Mouse (Mus musculus) cortical plate, adult 2 months (tissue): ENCODE results near the gene 4930430F08Rik. TPM values are rescaled to one million over a fixed set of nuclear protein-coding genes. Genes with fewer than 3 reads are reported as not detected.
A peak's percentile ranks its signal among the peaks of the same experiment; 100 is the strongest.

Experiments used
- H3K27ac ChIP-seq: fragments of 200-500 bp; 2 replicates; pipeline ENCODE4 v1.5.1; 2012; ENCODE audit warnings: low read length, control low read depth, inconsistent platforms; ENCODE audit not compliant: insufficient read depth
- H3K4me1 ChIP-seq: fragments of 200-500 bp; 2 replicates; pipeline ENCODE4 v1.6.1; 2011; ENCODE audit warnings: low read length; ENCODE audit not compliant: control insufficient read depth, insufficient read depth
- H3K4me3 ChIP-seq: fragments of 200-500 bp; 2 replicates; pipeline ENCODE4 v1.5.1; 2011; ENCODE audit warnings: mild to moderate bottlenecking, low read length, control low read depth; ENCODE audit not compliant: insufficient read depth
- CTCF ChIP-seq: fragments of 200-500 bp; IDR thresholded peaks from 2 replicates; pipeline ENCODE4 v1.5.1; 2011; ENCODE audit warnings: mild to moderate bottlenecking, control low read depth, low read length; ENCODE audit not compliant: insufficient read depth; ENCODE audit errors: extremely low read depth
- POLR2A ChIP-seq: fragments of 200-500 bp; IDR thresholded peaks from 2 replicates; pipeline ENCODE4 v1.6.1; 2011; ENCODE audit warnings: mild to moderate bottlenecking, low read length, control low read depth; ENCODE audit not compliant: insufficient read depth; ENCODE audit errors: extremely low read depth
- polyA plus RNA-seq: library from polyadenylated mRNA; depleted of rRNA; stranded (reverse); fragments of >200 nt; gene quantifications from 2 replicates; pipeline ENCODE4 v1.2.3, GENCODE M21; 2012; rRNA removed

4930430F08Rik gene
- polyA plus RNA-seq, result 21.5 and 22.9 TPM in 2 replicates

GRCm38 (mm10) chr10:100590323-100590722 is at the start of gene 4930430F08Rik, which contains the start of gene 1700017N19Rik:
Gene 4930430F08Rik (minus strand): TSS chr10:100590423.
Gene 1700017N19Rik (plus strand): TSS chr10:100590484.
- peaks cover 3% of the 10 kb centered on the region for H3K4me1 ChIP-seq
- no peak within 1 kb of the TSS for H3K27ac ChIP-seq
- TF ChIP-seq POLR2A, result no peak
- TF ChIP-seq CTCF, result no peak
- no peak within 1 kb of the TSS; the same call in 1 of the 2 replicates for H3K4me3 ChIP-seq

DNA sequence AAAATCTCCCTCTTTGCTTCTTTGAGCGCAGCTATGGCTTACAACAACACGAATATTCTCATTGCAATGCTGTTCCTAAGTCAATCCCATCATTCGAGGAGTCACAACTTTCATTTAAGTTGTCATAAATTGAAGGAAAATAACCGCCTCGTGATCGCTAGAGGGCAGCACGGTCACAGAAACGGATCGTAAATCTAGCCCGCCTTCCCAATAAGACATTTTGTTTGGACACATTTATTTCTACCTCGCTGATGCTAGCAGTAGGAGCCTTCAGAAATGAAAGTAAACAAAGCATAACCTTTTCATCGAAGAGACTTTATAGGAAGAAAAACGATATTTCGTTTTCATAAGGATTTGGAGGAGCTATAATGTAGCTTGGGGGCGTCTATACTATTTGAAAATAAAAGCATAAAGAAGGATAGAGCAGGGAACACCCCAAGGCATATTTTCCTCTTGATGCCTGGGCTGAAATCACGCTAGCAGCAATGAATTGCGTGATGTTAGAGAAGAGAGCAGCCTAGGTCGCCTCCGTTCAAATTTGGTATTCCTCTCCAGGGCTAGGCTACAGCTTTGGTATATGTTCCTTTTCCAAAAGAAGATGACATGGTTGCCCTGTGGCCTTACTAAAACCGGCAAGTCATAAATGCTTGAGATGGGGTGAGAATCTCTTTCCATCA is 39.7 kb upstream of the 4930430F08Rik start:
- peak; percentile 87 for TF ChIP-seq CTCF
- TF ChIP-seq POLR2A, result no peak
- H3K4me3 ChIP-seq, result no peak overlapping the region
- H3K27ac ChIP-seq, result no peak overlapping the region
- no peaks in the 10 kb centered on the region for H3K4me1 ChIP-seq

GRCm38 (mm10) chr10:100622494-100622893 is 32.3 kb upstream of the 4930430F08Rik start:
- Histone ChIP-seq H3K4me3 (no peak overlapping the region), H3K27ac (no peak overlapping the region), H3K4me1 (no peaks in the 10 kb centered on the region)
- TF ChIP-seq CTCF, result no peak
- no peak for TF ChIP-seq POLR2A

DNA sequence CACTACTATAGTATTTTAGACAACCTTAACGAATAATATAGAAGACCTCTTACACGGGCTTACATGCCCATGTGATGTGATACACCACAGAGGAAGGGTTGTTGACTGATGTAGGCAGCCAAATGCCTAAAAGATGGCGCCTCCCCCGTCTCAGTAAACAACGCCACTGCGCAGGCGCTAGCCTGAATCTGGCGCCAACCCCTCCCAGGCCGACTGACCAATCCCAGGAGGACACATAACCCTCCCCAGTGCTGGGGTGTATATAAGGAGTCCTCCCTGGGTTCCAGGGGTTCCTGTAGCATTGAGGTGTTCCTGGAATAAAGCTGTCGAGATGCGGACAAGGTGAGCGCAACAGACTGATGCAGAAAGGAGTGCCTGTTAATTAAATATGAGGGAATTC is 29.8 kb upstream of the 4930430F08Rik start:
- Histone ChIP-seq H3K4me3 (no peak overlapping the region), H3K27ac (no peak overlapping the region), H3K4me1 (no peaks in the 10 kb centered on the region)
- TF ChIP-seq POLR2A, result no peak
- TF ChIP-seq CTCF, result no peak

DNA sequence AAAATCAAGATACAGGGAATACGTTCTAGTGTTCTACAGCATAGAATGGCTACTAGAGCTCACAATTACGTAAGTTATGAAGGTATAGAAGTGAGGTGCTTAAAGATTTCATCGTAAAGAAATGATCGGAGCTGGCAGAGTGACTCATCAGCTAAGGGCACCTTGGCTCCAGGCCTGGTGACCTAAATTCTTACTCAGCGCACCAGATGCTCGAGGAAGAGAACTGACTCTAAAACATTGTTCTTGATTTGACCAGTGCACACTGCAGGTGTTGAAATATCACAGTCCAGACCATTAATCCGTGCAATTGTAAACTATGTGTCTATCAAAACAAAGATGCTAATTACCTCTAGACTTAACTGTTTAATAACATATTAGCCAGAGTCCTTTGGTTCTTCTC is 29.3 kb upstream of the 4930430F08Rik start:
- Histone ChIP-seq H3K27ac (no peak overlapping the region), H3K4me1 (no peaks in the 10 kb centered on the region), H3K4me3 (no peak overlapping the region)
- TF ChIP-seq POLR2A (no peak), CTCF (no peak)

DNA sequence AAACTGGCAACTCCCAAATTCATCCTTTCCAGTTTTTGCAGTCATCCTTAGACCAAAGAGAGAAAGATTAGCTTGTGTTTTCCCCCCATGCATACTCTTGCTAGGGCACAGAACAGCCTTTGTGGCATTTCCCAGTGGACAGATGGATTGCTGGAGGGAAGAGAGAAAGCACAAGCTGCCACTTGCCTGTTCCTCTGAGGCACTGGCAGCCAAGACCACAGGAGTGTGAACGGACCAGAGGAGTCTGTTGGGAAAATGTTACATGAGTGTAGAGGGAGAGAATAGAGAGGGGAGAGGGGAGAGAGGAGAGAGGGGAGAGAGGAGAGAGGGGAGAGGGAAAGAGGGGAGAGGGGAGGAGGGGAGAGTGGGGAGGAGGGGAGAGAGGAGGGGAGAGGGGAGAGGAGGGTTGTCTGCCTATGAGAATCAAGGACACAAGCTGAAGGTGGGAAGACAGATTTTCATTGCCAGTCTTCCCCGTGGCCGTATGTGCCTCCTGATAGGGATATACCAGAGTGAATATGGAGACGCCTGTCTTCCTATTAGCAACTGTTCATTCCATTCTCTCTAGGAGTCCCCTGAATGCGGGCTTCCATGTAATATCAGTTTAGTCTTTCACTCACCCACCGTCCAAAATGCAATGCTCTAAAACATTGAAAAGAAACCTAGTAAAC is 27.1 kb upstream of the 4930430F08Rik start:
- TF ChIP-seq POLR2A, result no peak
- TF ChIP-seq CTCF, result no peak
- Histone ChIP-seq H3K4me1 (no peaks in the 10 kb centered on the region), H3K27ac (no peak overlapping the region), H3K4me3 (no peak overlapping the region)

- H3K27ac ChIP-seq, result no peak overlapping the region
- TF ChIP-seq CTCF (peak; percentile 39), POLR2A (no peak)
- no peaks in the 10 kb centered on the region for H3K4me1 ChIP-seq
- H3K4me3 ChIP-seq, result no peak overlapping the region
Measured at GRCm38 (mm10) chr10:100604254-100604653, 14.0 kb upstream of the 4930430F08Rik start.

GRCm38 (mm10) chr10:100603511-100603910 is 13.3 kb upstream of the 4930430F08Rik start:
- no peak for TF ChIP-seq POLR2A
- no peak for TF ChIP-seq CTCF
- H3K4me1 ChIP-seq, result no peaks in the 10 kb centered on the region
- H3K4me3 ChIP-seq, result no peak overlapping the region
- no peak overlapping the region for H3K27ac ChIP-seq

GRCm38 (mm10) chr10:100598339-100598738 is 8.1 kb upstream of the 4930430F08Rik start:
- no peak for TF ChIP-seq CTCF
- no peak for TF ChIP-seq POLR2A
- no peaks in the 10 kb centered on the region for H3K4me1 ChIP-seq
- no peak overlapping the region for H3K4me3 ChIP-seq
- H3K27ac ChIP-seq, result no peak overlapping the region

DNA sequence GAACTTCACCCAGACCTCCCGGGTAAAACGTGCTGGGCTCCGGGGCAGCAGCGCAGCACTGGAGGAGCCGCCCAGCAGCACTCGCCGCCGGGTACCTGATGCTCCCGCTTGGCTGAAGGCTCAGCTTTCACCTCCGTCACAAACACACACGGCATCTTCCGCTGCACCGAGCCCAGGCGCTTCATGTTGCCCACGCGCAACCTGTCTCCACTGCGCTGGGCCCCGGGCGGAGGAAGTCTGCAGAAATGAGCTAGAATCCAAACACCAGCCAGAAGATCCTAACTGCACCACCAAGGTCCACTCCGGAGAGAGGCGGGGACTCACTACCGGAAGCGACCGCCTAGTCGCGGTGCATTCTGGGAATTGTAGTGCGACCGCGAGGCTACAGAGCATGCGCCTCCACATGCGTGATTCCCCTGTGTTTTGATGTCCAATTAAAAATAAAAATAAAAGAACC is 1.3 kb downstream of the 4930430F08Rik start:
- H3K27ac ChIP-seq, result no peak overlapping the region
- no peak for TF ChIP-seq CTCF
- TF ChIP-seq POLR2A, result peak; percentile 91
- H3K4me1 ChIP-seq, result peaks cover 3% of the 10 kb centered on the region
- H3K4me3 ChIP-seq, result peak overlapping the region; percentile 61
